12 mouse cellular contexts compared by ENCODE assay signal in genomic region chr2:155745487-155745886, GRCm38 (mm10). TPM values are rescaled to one million over a fixed set of nuclear protein-coding genes. Genes with fewer than 3 reads are reported as not detected.
"Had no signal": no experiment of that assay in that cellular context is flagged by ENCODE, and none has a peak within 500 bp of the region (broad histone marks: within the 10 kb centered on the region; RNA-seq: fewer than 3 reads in every experiment).

No protein-coding gene starts in this region.

- DNase-seq: retina, postnatal 1 day; right cerebral cortex, postnatal 14 days; right cerebral cortex, postnatal 25 days; right cerebral cortex, postnatal 4 days; spleen, adult 18-20 months; thymus, adult 18-20 months; thymus, adult 2 months; thymus, postnatal 14 days; thymus, postnatal 25 days; thymus, postnatal 36 days; thymus, postnatal 4 days had no signal

RNA-seq across cellular contexts. Expression of gene Procr, which starts 5.4 kb away (rescaled TPM):
- total RNA-seq: neutrophil, adult 5-6 weeks had no signal

RNA-seq across cellular contexts. Expression of gene Gm17581, which starts 9.8 kb away (rescaled TPM):
- total RNA-seq: neutrophil, adult 5-6 weeks had no signal

RNA-seq across cellular contexts. Expression of gene Mmp24, which starts 29.7 kb away (rescaled TPM):
- total RNA-seq: neutrophil, adult 5-6 weeks had no signal
